9 mouse cellular contexts compared by ENCODE assay signal in genomic region chr11:107510362-107511269, GRCm38 (mm10). TPM values are rescaled to one million over a fixed set of nuclear protein-coding genes. Genes with fewer than 3 reads are reported as not detected.
A peak's percentile ranks its signal among the peaks of the same experiment; 100 is the strongest.
DNase-seq lines count a peak whose midpoint lies in the region; ATAC-seq lines count a peak whose summit lies in the region.
"Had no signal": no experiment of that assay in that cellular context is flagged by ENCODE, and none has a peak within 500 bp of the region (broad histone marks: within the 10 kb centered on the region; RNA-seq: fewer than 3 reads in every experiment).

No protein-coding gene starts in this region.

- H3K4me3 ChIP-seq in embryonic facial prominence, embryonic 12.5 days, result 0 out of 2 replicates have a peak overlapping the region, but pooled peaks have one; percentile 13
- H3K4me3 ChIP-seq in heart, embryonic 16.5 days (ENCODE audit: low read length), result peak overlapping the region; percentile 21
- H3K4me3 ChIP-seq: megakaryocyte, embryonic 14.5 days had no signal

- peak overlapping the region; percentile 20 for H3K9ac ChIP-seq in embryonic facial prominence, embryonic 12.5 days
- H3K9ac ChIP-seq in heart, embryonic 16.5 days (ENCODE audit: low read length), result peak overlapping the region; percentile 32; the same call in 1 of the 2 replicates

- H3K36me3 ChIP-seq in embryonic facial prominence, embryonic 12.5 days, result no peaks in the 10 kb centered on the region
- H3K36me3 ChIP-seq in heart, embryonic 16.5 days (ENCODE audit: control insufficient read depth, insufficient read depth), result no peaks in the 10 kb centered on the region

- WGBS in embryonic facial prominence, embryonic 12.5 days, result 4% methylated on average over 18 of the region's 18 CpGs
- 3% methylated on average over 18 of the region's 18 CpGs for WGBS in heart, embryonic 16.5 days

- no peak for ATAC-seq in embryonic facial prominence, embryonic 12.5 days (ENCODE audit: insufficient number of reproducible peaks, insufficient read depth, low FRiP score, low TSS enrichment)
- ATAC-seq in heart, embryonic 16.5 days (replicated peaks; ENCODE audit: extremely low read depth, insufficient read depth, low FRiP score), result no peak
- peak; percentile 39 for ATAC-seq in megakaryocyte-erythroid progenitor cell, adult 5-6 weeks (replicated peaks; ENCODE audit: low FRiP score, low TSS enrichment, poor library complexity, severe bottlenecking)

- H3K4me2 ChIP-seq in embryonic facial prominence, embryonic 12.5 days (replicated peaks), result peak overlapping the region; percentile 34
- H3K4me2 ChIP-seq in heart, embryonic 16.5 days (ENCODE audit: low read depth, low read length), result peak overlapping the region; percentile 54

- peak; percentile 23 for DNase-seq in kidney, adult 18-20 months
- no peak for DNase-seq in kidney, adult 8-10 months
- peak; percentile 49 to 66 for DNase-seq in kidney, postnatal 4 days
- DNase-seq in thymus, postnatal 0 days (ENCODE audit: low spot score), result peak; percentile 20
- no peak for DNase-seq in spleen, postnatal 36 days (ENCODE audit: low spot score in 2 of 2)

- peaks cover 14% of the 10 kb centered on the region for H3K4me1 ChIP-seq in embryonic facial prominence, embryonic 12.5 days
- H3K4me1 ChIP-seq in heart, embryonic 16.5 days (ENCODE audit: control insufficient read depth, insufficient read depth, low read length), result peaks cover 10% of the 10 kb centered on the region

- no peaks in the 10 kb centered on the region for H3K9me3 ChIP-seq in embryonic facial prominence, embryonic 12.5 days
- no peaks in the 10 kb centered on the region for H3K9me3 ChIP-seq in heart, embryonic 16.5 days (replicated peaks; ENCODE audit: control insufficient read depth, low read length)

- H3K27ac ChIP-seq in embryonic facial prominence, embryonic 12.5 days, result no peak overlapping the region
- no peak overlapping the region for H3K27ac ChIP-seq in heart, embryonic 16.5 days (ENCODE audit: low read length)

- peaks cover 6% of the 10 kb centered on the region; the same call in 1 of the 2 replicates for H3K27me3 ChIP-seq in embryonic facial prominence, embryonic 12.5 days
- H3K27me3 ChIP-seq in heart, embryonic 16.5 days (ENCODE audit: control insufficient read depth, insufficient read depth, low read length), result no peaks in the 10 kb centered on the region

RNA-seq across cellular contexts. Expression of gene Psmd12, which starts 31.3 kb away (rescaled TPM):
- polyA plus RNA-seq in embryonic facial prominence, embryonic 12.5 days (2016; fragmentation: Nextera tagmentation; extraction: Ambion mirVana), result 170 and 181 TPM in 2 replicates
- polyA plus RNA-seq in heart, embryonic 16.5 days (2015; fragmentation: Nextera tagmentation; extraction: Ambion mirVana), result 138 and 151 TPM in 2 replicates
- 94.9 and 97.5 TPM in 2 replicates for total RNA-seq in megakaryocyte-erythroid progenitor cell, adult 5-6 weeks (2014; fragmentation: Nextera tagmentation)
- total RNA-seq in megakaryocyte-erythroid progenitor cell, adult 5-6 weeks (2017), result 181 and 220 TPM in 2 replicates
- polyA plus RNA-seq in thymus, postnatal 0 days (2015; fragmentation: Nextera tagmentation; extraction: Ambion mirVana), result 184 and 190 TPM in 2 replicates

RNA-seq across cellular contexts. Expression of gene Helz, which starts 37.1 kb away (rescaled TPM):
- polyA plus RNA-seq in embryonic facial prominence, embryonic 12.5 days (2016; fragmentation: Nextera tagmentation; extraction: Ambion mirVana), result 19.7 and 20.5 TPM in 2 replicates
- polyA plus RNA-seq in heart, embryonic 16.5 days (2015; fragmentation: Nextera tagmentation; extraction: Ambion mirVana), result 13.9 TPM in 2 replicates
- total RNA-seq in megakaryocyte-erythroid progenitor cell, adult 5-6 weeks (2014; fragmentation: Nextera tagmentation), result 30.8 and 37.3 TPM in 2 replicates
- total RNA-seq in megakaryocyte-erythroid progenitor cell, adult 5-6 weeks (2017), result 21.4 and 22.3 TPM in 2 replicates
- polyA plus RNA-seq in thymus, postnatal 0 days (2015; fragmentation: Nextera tagmentation; extraction: Ambion mirVana), result 20.5 and 24.1 TPM in 2 replicates

RNA-seq across cellular contexts. Expression of gene Pitpnc1, which starts 40.1 kb away (rescaled TPM):
- polyA plus RNA-seq in embryonic facial prominence, embryonic 12.5 days (2016; fragmentation: Nextera tagmentation; extraction: Ambion mirVana), result 36.3 and 41.6 TPM in 2 replicates
- 19.1 and 20.8 TPM in 2 replicates for polyA plus RNA-seq in heart, embryonic 16.5 days (2015; fragmentation: Nextera tagmentation; extraction: Ambion mirVana)
- 35.0 and 44.4 TPM in 2 replicates for total RNA-seq in megakaryocyte-erythroid progenitor cell, adult 5-6 weeks (2014; fragmentation: Nextera tagmentation)
- 28.6 and 33.9 TPM in 2 replicates for total RNA-seq in megakaryocyte-erythroid progenitor cell, adult 5-6 weeks (2017)
- 13.5 and 15.1 TPM in 2 replicates for polyA plus RNA-seq in thymus, postnatal 0 days (2015; fragmentation: Nextera tagmentation; extraction: Ambion mirVana)

Comparison
In these comparisons a context has a peak if more than half of its experiments do, and no peak if none do; other contexts are left out.
1. DNase-seq: peak in kidney, adult 18-20 months (single experiment), kidney, postnatal 4 days (2 of 2) and thymus, postnatal 0 days (single experiment); none in kidney, adult 8-10 months (0 of 2) and spleen, postnatal 36 days (0 of 2).